Mouse (Mus musculus) bone marrow macrophage, adult 2 months (primary cell): Measurements from ENCODE around the gene Epb41l1.

Experiments
- CTCF ChIP-seq: IDR thresholded peaks from 2 replicates; pipeline ENCODE4 v1.5.1; 2012; ENCODE audit warnings: low read depth, mild to moderate bottlenecking, low read length, moderate library complexity
- POLR2A ChIP-seq: IDR thresholded peaks from 2 replicates; pipeline ENCODE4 v1.6.1; 2012; ENCODE audit warnings: mild to moderate bottlenecking, low read depth, low read length, borderline replicate concordance

- TF ChIP-seq CTCF, result no peak
- TF ChIP-seq POLR2A, result no peak
These were observed 76.3 kb downstream of the Epb41l1 start for GRCm38 (mm10) chr2:156496816-156497566.
